Mouse (Mus musculus): ENCODE data around the gene Grap. TPM values are rescaled to one million over a fixed set of nuclear protein-coding genes. Genes with fewer than 3 reads are reported as not detected.

Gene Grap
- polyA plus RNA-seq, 1 experiment from 2014 or later: 13.9 TPM

GRCm38 (mm10) chr11:61659011-61659858 lies 6.2 kb downstream of the Grap start:
- Histone ChIP-seq H3K4me1 (ENCODE audit: control insufficient read depth, insufficient read depth, low read length) (peaks cover 3% of the 10 kb centered on the region), H3K36me3 (ENCODE audit: control insufficient read depth, insufficient read depth) (no peaks in the 10 kb centered on the region), H3K27ac (ENCODE audit: low read length) (peak overlapping the region; percentile 40; the same call in 1 of the 2 replicates), H3K4me2 (ENCODE audit: low read depth, low read length) (no peak overlapping the region), H3K9me3 (replicated peaks; ENCODE audit: control insufficient read depth, low read length) (no peaks in the 10 kb centered on the region), H3K27me3 (ENCODE audit: control insufficient read depth, insufficient read depth, low read length) (no peaks in the 10 kb centered on the region), H3K4me3 (ENCODE audit: low read length) (no peak overlapping the region), H3K9ac (ENCODE audit: low read length) (no peak overlapping the region)
- WGBS: 74% methylated on average over 4 of the region's 4 CpGs
- no peak for ATAC-seq (replicated peaks; ENCODE audit: extremely low read depth, insufficient read depth, low FRiP score)

GRCm38 (mm10) chr11:61660001-61660400 lies 6.9 kb downstream of the Grap start:
- no peaks in the 10 kb centered on the region for H3K9me3 ChIP-seq (replicated peaks; ENCODE audit: control insufficient read depth, low read length)
- H3K4me3 ChIP-seq (ENCODE audit: low read length): no peak overlapping the region
- 89% methylated on average over 8 of the region's 8 CpGs for WGBS
- no peak overlapping the region for H3K9ac ChIP-seq (ENCODE audit: low read length)
- no peak overlapping the region for H3K4me2 ChIP-seq (ENCODE audit: low read depth, low read length)
- no peak for ATAC-seq (replicated peaks; ENCODE audit: extremely low read depth, insufficient read depth, low FRiP score)
- no peaks in the 10 kb centered on the region for H3K27me3 ChIP-seq (ENCODE audit: control insufficient read depth, insufficient read depth, low read length)
- H3K4me1 ChIP-seq (ENCODE audit: control insufficient read depth, insufficient read depth, low read length): peaks cover 3% of the 10 kb centered on the region
- no peaks in the 10 kb centered on the region for H3K36me3 ChIP-seq (ENCODE audit: control insufficient read depth, insufficient read depth)
- H3K27ac ChIP-seq (ENCODE audit: low read length): no peak overlapping the region

DNA sequence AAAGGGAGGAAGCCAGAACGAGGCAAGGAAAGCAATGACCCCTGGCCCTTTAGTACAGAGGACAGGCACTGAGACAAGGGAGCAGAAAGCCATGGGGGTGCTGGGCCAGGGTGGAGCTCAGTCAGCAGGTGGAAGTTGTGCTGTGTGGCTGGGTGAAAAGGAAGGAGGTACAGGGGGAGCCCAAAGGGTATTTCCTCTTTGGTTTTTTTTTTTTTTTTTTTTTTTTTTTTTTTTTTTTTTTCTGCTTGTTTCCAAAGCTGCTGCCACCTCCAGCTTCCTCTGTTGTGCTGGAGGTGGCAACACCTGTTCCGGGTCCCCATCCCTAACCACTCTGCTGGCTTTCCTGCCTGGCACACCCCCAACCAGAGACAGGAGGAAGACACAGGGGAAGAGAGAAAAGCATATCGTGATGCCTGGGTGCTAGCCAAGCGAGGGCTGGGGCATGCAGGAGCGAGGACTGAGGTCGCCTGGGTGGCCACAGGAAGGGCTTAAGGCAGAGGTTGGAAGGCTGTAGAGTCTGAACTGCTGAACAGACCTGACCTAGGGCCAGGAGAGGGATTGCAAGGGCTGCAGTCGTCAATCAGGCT lies 7.8 kb downstream of the Grap start:
- Histone ChIP-seq H3K27ac (ENCODE audit: low read length) (no peak overlapping the region), H3K9me3 (replicated peaks; ENCODE audit: control insufficient read depth, low read length) (no peaks in the 10 kb centered on the region), H3K27me3 (ENCODE audit: control insufficient read depth, insufficient read depth, low read length) (no peaks in the 10 kb centered on the region), H3K9ac (ENCODE audit: low read length) (no peak overlapping the region), H3K36me3 (ENCODE audit: control insufficient read depth, insufficient read depth) (no peaks in the 10 kb centered on the region), H3K4me2 (ENCODE audit: low read depth, low read length) (no peak overlapping the region), H3K4me3 (ENCODE audit: low read length) (no peak overlapping the region), H3K4me1 (ENCODE audit: control insufficient read depth, insufficient read depth, low read length) (peaks cover 3% of the 10 kb centered on the region)
- 65% methylated on average over 7 of the region's 7 CpGs for whole genome bisulfite sequencing
- no peak for ATAC-seq (replicated peaks; ENCODE audit: extremely low read depth, insufficient read depth, low FRiP score)

- no peaks in the 10 kb centered on the region for H3K9me3 ChIP-seq (replicated peaks; ENCODE audit: control insufficient read depth, low read length)
- no peaks in the 10 kb centered on the region for H3K27me3 ChIP-seq (ENCODE audit: control insufficient read depth, insufficient read depth, low read length)
- no peaks in the 10 kb centered on the region for H3K36me3 ChIP-seq (ENCODE audit: control insufficient read depth, insufficient read depth)
- ATAC-seq (replicated peaks; ENCODE audit: extremely low read depth, insufficient read depth, low FRiP score): no peak
- H3K27ac ChIP-seq (ENCODE audit: low read length): no peak overlapping the region
- WGBS: 92% methylated on average over 5 of the region's 5 CpGs
- peaks cover 3% of the 10 kb centered on the region for H3K4me1 ChIP-seq (ENCODE audit: control insufficient read depth, insufficient read depth, low read length)
- no peak overlapping the region for H3K4me2 ChIP-seq (ENCODE audit: low read depth, low read length)
- no peak overlapping the region for H3K9ac ChIP-seq (ENCODE audit: low read length)
- H3K4me3 ChIP-seq (ENCODE audit: low read length): no peak overlapping the region
Observed at GRCm38 (mm10) chr11:61662189-61662588, 9.1 kb downstream of the Grap start.

- no peaks in the 10 kb centered on the region for H3K27me3 ChIP-seq (ENCODE audit: control insufficient read depth, insufficient read depth, low read length)
- no peaks in the 10 kb centered on the region for H3K36me3 ChIP-seq (ENCODE audit: control insufficient read depth, insufficient read depth)
- 76% methylated on average over 4 of the region's 4 CpGs for WGBS
- H3K4me2 ChIP-seq (ENCODE audit: low read depth, low read length): no peak overlapping the region
- no peaks in the 10 kb centered on the region for H3K9me3 ChIP-seq (replicated peaks; ENCODE audit: control insufficient read depth, low read length)
- H3K9ac ChIP-seq (ENCODE audit: low read length): no peak overlapping the region
- H3K4me1 ChIP-seq (ENCODE audit: control insufficient read depth, insufficient read depth, low read length): no peaks in the 10 kb centered on the region; the same call in 1 of the 2 replicates
- no peak overlapping the region for H3K27ac ChIP-seq (ENCODE audit: low read length)
- ATAC-seq (replicated peaks; ENCODE audit: extremely low read depth, insufficient read depth, low FRiP score): no peak
- H3K4me3 ChIP-seq (ENCODE audit: low read length): no peak overlapping the region
Observed at GRCm38 (mm10) chr11:61665401-61665800, 12.3 kb downstream of the Grap start.

GRCm38 (mm10) chr11:61665991-61666799 lies 13.1 kb downstream of the Grap start:
- WGBS: 41% methylated on average over 7 of the region's 7 CpGs
- Histone ChIP-seq H3K4me3 (ENCODE audit: low read length) (no peak overlapping the region), H3K27me3 (ENCODE audit: control insufficient read depth, insufficient read depth, low read length) (no peaks in the 10 kb centered on the region), H3K4me1 (ENCODE audit: control insufficient read depth, insufficient read depth, low read length) (no peaks in the 10 kb centered on the region), H3K27ac (ENCODE audit: low read length) (no peak overlapping the region), H3K4me2 (ENCODE audit: low read depth, low read length) (no peak overlapping the region), H3K9me3 (replicated peaks; ENCODE audit: control insufficient read depth, low read length) (no peaks in the 10 kb centered on the region), H3K36me3 (ENCODE audit: control insufficient read depth, insufficient read depth) (no peaks in the 10 kb centered on the region), H3K9ac (ENCODE audit: low read length) (no peak overlapping the region)
- 0 out of 2 replicates have a peak, but pooled peaks have one; percentile 32 for ATAC-seq (replicated peaks; ENCODE audit: extremely low read depth, insufficient read depth, low FRiP score)

DNA sequence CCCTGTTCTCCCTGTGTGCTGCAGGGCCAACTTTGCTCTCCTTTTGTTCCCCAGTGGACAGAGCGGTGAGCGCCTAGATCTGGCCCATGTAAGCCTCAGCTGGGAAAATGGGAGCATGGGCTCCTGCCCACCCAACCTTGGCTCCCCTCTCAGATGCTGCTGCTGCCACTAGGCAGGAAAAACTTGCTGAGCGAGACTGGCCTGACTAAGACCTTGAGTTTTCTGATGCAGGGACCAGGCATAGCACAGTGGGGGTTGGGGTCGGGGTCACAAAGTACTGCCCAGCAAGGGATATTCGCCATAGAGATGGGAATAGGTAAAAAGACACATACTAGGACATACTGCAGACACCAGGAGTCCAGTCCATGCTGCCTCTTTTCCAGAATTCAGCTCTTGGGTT lies 14.2 kb downstream of the Grap start:
- H3K9ac ChIP-seq (ENCODE audit: low read length): no peak overlapping the region
- H3K9me3 ChIP-seq (replicated peaks; ENCODE audit: control insufficient read depth, low read length): no peaks in the 10 kb centered on the region
- H3K27me3 ChIP-seq (ENCODE audit: control insufficient read depth, insufficient read depth, low read length): no peaks in the 10 kb centered on the region
- no peak overlapping the region for H3K4me3 ChIP-seq (ENCODE audit: low read length)
- no peaks in the 10 kb centered on the region for H3K36me3 ChIP-seq (ENCODE audit: control insufficient read depth, insufficient read depth)
- no peak overlapping the region for H3K4me2 ChIP-seq (ENCODE audit: low read depth, low read length)
- WGBS: 85% methylated on average over 5 of the region's 5 CpGs
- H3K27ac ChIP-seq (ENCODE audit: low read length): no peak overlapping the region
- H3K4me1 ChIP-seq (ENCODE audit: control insufficient read depth, insufficient read depth, low read length): no peaks in the 10 kb centered on the region
- no peak for ATAC-seq (replicated peaks; ENCODE audit: extremely low read depth, insufficient read depth, low FRiP score)

GRCm38 (mm10) chr11:61667782-61668181 lies 14.7 kb downstream of the Grap start:
- H3K9ac ChIP-seq (ENCODE audit: low read length): no peak overlapping the region
- ATAC-seq (replicated peaks; ENCODE audit: extremely low read depth, insufficient read depth, low FRiP score): no peak
- no peaks in the 10 kb centered on the region for H3K27me3 ChIP-seq (ENCODE audit: control insufficient read depth, insufficient read depth, low read length)
- H3K4me3 ChIP-seq (ENCODE audit: low read length): no peak overlapping the region
- no peaks in the 10 kb centered on the region for H3K4me1 ChIP-seq (ENCODE audit: control insufficient read depth, insufficient read depth, low read length)
- no peaks in the 10 kb centered on the region for H3K9me3 ChIP-seq (replicated peaks; ENCODE audit: control insufficient read depth, low read length)
- WGBS: 80% methylated on average over 5 of the region's 5 CpGs
- H3K27ac ChIP-seq (ENCODE audit: low read length): no peak overlapping the region
- H3K36me3 ChIP-seq (ENCODE audit: control insufficient read depth, insufficient read depth): no peaks in the 10 kb centered on the region
- H3K4me2 ChIP-seq (ENCODE audit: low read depth, low read length): no peak overlapping the region
